Mouse (Mus musculus): ENCODE measurements around the gene Kif2c.

The Kif2c gene

DNA sequence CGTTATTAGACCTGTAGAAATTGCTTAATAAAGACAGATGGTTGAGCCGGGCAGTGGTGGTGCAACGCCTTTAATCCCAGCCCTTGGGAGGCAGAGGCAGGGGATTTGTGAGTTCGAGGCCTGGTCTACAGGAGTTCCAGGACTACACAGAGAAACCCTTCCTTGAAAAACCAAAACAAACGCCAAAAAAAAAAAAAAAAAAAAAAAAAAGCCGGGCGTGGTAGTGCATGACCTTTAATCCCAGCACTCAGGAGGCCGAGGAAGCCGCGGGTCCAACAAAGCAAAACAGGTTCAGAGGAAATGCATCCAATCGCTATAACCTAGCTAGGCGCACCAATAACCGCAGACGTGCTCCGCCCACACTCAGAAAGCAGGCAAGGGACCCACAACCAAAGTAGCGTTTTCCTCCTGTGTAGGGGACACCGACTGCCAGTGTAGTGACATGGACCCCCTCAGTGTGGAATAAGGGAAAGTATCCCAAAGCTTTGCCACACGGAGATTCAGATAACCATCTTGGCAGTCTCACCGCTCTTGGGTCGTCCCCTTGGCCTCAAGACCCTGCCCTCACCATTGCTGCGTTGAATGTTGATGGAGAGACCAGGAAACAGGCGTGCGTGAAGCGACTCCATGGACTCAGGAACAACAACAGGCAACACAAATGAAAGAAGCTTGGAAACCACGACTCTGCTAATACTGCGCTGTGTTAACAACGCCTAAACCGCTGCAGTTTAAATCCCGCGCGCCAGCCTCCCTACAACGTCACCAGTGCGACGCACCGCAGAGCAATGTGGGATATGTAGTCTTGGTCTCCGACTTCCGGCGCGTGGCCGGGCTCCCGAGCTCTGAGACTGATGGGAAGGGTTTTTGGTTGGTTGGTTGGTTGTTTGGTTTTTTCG lies at the start of gene Kif2c:
Gene Kif2c, minus strand, starts transcription at position 777 of the 896 bp plus-strand sequence.
- peak; percentile 94 for DNase-seq (ENCODE audit: low spot score)

DNA sequence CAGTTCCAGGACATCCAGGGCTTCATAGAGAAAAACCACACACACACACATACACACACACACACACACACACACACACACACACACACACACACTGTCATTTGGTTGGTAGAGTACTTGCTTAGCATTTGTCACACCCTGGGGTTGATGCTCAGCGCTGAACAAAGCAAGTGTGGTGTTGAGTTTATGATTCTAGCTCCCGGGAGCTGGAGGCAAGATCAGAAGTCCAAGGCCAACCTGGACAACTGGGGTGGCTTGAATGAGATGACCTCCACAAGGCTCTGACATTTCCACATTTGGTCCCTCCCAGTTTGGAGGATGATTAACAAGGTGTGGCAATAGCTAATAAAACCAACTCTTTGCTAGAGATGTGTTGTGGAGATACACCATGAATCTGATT lies 48.8 kb upstream of the Kif2c start:
- no peak for DNase-seq (ENCODE audit: low spot score)

DNA sequence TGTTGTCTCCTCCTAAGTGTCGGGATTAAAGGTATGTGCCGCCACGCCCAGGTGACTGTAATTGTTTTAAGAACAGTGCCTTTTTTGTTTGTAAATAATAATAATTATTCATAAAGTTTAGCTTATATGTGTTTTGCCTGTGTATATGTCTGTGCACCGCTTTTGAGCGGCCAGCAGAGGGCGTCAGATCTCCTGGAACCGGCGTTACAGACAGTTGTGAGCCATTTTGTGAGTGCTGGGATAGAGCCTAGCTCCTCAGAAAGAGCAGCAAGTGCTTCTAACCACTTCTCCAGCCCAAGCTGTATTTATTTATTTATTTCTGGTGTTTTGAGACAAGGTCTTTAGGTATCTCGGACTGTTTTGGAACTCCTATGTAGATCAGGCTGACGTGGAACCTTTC lies 47.9 kb upstream of the Kif2c start:
- DNase-seq (ENCODE audit: low spot score) = no peak

DNA sequence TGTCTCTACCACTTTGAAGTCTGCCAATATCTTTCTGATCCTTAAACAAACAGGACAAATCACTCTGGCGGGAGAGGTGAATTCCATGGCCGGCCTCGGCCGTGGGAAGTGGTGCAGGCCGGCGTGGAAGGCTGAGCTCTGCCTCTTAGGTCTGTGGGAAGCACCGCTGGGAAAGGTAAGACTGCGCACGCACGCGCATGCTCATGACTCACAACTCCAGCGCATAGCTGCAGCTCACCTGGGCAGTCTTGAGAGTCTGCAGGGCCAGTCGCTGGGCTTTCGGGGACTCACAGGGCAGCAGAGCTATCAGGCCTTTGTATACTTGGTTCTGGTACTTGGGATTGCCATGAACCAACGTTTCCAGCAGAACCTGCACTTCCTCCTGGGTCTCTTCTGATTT lies 47.2 kb upstream of the Kif2c start:
- DNase-seq (ENCODE audit: low spot score) = no peak

DNA sequence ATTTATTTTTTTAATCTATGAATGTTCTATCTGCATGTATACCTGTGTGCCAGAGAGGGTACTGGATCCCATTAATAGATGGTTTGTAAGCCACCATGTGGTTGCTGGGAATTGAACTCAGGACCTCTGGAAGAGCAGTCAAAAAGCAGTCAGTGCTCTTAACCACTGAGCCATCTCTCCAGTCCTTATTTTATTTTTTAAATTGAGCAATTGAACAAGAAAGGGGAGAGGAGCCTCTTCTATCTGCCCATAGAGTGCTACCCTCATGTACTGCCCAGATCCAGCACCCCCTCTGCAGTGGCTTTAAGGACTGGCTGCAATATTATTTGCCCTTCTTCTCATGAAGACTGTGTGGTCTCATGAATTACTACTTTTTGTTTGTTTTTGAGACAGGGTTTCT lies 42.8 kb upstream of the Kif2c start:
- no peak for DNase-seq (ENCODE audit: low spot score)

DNA sequence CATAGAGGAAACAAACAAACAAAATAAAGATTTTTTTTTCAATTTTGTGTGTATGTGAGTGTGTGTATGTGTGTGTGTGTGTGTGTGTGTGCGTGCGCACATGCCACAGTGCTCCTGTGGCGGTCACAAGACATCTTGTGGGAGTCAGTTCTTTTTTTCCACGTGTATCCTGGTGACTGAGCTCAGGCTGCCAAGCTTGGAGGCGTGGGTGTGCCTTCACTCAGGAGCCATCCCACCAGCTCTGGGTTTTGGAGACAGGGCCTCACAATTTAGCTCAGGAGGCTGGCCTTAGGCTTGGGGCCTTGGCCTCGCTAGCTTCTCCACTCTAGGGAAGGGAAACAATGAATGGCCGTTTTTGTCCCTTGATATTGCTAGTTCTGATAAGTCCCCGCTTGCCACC lies 41.7 kb upstream of the Kif2c start:
- DNase-seq (ENCODE audit: low spot score) = no peak

DNA sequence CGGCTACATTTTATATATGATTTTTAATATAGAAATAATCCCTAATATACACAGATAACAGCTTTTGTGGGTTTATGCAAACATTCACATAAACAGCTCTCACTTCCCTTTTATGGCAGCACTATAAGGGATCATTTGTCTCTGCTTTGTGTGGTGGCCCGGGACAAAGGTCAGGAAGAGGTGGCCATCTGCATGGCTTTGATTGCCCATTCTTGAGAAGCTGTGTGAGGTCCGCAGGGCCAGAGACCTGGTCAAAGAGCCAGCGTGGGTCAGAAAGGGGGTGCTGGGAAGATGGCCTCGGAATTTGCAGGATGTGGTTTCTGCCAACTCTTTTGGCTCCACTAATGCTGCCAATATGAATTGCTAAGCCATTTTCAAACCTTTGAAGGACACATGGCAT lies 40.6 kb upstream of the Kif2c start:
- DNase-seq (ENCODE audit: low spot score) = no peak

DNA sequence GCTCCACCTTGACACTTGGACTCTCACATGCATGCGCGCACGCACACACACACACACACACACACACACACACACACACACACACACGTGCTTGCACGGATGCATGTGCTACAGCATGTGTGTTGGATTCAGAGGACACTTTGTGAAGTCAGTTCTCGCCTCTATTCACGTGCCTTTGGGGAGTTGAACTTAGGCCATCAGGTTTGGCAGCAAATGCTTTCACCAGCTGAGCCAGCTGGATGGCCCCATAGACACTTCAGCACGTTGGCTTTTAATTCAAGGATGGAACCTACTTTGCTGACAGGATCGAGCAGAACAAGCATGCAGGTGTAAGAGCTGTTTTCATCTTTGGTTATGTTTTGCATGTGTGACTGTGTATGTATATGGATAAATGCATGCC lies 39.4 kb upstream of the Kif2c start:
- DNase-seq (ENCODE audit: low spot score) = no peak

DNA sequence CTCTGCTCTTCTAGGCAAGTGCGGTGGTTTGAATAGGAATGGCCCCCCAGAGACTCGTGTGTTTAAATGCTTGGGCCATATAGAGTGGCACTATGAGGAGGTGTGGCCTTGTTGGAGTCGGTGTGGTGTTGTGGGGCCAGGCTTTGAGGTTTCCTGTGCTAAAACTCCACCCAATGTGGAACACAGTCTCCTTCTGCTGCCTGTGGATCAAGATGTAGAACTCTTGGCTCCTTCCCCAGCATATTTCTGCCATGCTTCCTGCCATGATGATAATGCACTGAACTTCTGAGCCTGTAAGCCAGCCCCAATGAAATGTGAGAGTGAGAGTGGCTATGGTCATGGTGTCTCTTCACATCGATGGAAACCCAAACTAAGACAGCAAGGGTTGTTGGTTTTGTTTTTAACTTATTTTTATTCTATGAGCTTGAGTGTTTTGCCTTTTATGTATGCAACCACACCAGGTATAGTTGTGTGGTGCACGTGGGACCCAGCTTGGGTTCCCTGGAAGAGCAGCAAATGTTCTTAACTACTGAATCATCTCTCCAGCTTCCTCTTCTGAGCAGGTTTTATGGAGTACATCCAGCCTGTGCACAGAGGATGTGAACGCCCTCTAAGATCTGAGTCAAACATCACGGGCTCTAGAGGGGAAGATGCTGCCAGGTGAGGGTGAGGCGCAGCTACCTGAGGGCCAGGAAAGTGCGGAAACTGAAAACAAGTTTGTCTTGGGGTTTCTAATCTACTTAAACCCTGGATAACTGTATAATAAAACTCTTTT lies 38.5 kb upstream of the Kif2c start:
- no peak for DNase-seq (ENCODE audit: low spot score)

DNA sequence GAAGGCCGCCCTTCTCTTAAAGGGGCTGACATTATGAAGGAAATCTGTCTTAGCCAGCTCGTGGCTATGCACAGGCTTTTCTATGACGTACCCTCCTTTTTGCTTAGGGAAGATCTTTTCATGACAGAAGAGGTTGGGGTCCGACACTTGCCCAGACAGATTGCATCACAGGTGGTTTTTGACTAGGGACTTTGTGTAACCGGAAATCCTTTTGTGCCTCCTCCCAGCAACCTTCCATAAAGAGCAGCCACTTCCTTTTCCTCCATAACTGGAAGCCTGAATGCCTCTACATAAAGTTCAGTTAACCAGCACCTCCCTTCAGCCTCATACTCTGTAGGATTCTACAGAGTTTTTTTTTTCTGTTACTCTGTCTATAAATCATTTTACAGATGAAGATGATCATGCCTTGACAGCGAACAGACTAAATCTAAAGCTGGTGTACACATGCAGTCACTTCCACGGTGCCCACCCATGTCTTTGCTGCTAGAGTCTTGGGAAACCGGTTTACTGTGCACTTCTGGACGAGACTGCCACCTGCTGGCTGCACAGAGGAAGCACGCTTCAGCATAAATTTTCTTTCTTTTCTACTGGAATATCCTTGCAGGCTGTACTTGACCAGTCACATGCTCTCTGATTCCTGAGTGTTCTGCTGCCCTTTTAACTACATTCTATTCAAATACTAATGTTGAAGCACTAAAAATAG lies 36.2 kb upstream of the Kif2c start:
- DNase-seq (ENCODE audit: low spot score) = no peak

DNA sequence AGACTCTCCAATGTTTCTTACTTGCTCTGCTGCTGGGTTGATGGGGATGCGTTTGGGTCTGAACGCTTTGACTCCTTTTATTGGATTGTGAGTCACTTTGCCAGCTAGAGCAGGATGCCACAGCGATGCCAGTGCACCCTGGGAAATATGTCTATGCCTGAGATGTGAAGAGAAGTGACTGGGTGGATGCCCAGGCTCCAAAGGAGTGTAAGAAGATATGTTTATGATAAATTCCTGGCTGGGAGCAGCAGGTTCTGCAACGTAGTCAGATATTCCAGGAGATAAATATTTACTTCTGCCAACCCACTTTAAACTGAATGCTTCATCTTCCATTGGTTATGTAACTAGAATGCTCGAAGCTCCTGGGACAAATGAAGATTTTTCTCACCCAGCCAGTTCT lies 34.6 kb upstream of the Kif2c start:
- DNase-seq (ENCODE audit: low spot score) = no peak

DNA sequence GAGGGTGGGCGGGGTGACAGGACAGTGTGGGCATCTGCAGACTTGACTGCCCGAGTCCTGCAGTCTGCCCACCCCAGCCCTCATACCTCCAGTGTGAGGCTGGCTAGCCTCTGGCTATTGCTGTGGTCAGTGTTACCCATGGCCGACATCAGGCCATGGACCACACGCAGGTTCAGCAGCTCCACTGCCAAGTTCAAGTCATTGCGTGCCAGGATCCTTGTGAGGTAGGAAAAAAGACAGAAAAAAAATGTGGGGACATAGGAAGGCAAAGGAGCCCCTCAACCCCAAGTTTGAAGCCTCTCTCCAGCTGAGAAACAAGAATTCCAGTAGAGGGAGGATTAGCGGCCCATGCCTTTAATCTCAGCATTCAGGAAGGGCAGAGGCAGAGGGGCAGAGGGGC lies 31.8 kb upstream of the Kif2c start:
- no peak for DNase-seq (ENCODE audit: low spot score)

DNA sequence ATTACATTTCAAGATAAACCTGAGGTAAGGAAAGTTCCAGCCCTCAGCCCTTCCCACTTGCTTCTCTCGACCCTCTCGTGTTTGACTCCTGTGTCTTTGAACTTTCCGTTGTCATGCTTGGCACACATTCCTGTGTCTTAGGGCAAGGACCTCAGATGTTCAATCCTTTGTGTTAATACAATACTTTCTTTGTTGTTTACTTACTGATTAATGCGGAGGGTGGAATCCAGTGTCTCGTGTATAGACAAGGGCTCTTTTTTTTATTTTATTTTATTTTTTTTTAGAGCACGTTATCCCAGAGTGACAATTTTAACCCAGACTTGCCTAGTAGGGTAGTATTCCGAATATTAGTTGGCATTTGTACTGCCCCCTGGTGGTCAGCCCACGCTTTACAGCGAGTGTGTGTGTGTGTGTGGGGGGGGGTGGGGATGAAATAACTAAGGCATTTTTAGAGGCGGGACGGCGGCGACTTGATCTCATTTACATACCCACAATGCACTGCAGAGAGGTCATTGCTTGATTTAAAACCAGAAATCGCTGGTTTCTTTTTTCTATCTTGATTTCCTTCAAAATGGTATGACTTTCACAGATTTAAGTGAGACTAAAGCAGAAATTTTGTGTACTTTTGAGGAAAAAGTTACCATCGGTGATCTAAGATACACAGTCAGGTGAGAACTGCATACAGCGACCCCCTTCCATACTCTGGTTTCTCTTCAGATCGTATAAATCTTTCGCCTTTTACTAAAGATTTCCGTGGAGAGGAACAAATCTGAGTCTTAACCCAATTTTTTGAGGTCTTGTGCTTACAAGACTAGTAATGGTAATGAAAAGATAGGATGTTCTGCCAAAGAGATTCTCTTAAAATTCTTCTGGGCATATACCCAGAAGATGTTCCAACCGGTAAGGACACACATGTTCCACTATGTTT lies 28.0 kb upstream of the Kif2c start:
- peak; percentile 72 for DNase-seq (ENCODE audit: low spot score)

DNA sequence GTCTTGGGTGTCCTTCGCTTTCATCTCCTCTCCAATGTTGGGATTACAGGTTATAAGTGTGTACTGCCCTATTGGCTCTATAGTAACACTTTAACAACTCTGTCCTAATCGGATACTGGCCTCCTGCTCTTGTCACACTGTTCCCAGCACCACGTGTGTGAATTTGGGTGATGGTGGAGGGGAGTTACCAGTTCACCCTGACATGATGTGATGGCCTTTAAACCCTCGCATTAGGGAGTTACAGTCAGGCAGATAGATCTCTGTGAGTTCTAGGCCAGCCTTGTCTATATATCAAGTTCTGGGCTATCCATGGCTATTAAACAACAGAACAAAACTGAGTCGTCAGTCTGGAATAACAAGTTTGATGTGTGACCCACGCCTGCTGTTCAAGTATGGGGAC lies 27.2 kb upstream of the Kif2c start:
- DNase-seq (ENCODE audit: low spot score) = no peak

DNA sequence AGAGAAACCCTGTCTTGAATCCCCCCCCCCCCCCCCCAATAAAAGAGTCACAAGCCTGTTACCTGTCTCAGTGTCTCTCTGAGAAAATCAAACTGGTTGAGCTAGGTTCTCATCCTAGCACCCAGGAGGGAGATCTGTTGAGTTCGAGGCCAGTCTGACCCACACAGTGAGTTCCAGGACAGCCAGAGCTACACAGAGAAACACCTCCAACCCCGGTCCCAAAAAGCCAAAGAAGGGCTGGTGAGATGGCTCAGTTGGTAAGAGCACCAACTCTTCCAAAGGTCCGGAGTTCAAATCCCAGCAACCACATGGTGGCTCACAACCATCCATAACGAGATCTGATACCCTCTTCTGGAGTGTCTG lies 20.5 kb upstream of the Kif2c start:
- no peak for DNase-seq (ENCODE audit: low spot score)

DNA sequence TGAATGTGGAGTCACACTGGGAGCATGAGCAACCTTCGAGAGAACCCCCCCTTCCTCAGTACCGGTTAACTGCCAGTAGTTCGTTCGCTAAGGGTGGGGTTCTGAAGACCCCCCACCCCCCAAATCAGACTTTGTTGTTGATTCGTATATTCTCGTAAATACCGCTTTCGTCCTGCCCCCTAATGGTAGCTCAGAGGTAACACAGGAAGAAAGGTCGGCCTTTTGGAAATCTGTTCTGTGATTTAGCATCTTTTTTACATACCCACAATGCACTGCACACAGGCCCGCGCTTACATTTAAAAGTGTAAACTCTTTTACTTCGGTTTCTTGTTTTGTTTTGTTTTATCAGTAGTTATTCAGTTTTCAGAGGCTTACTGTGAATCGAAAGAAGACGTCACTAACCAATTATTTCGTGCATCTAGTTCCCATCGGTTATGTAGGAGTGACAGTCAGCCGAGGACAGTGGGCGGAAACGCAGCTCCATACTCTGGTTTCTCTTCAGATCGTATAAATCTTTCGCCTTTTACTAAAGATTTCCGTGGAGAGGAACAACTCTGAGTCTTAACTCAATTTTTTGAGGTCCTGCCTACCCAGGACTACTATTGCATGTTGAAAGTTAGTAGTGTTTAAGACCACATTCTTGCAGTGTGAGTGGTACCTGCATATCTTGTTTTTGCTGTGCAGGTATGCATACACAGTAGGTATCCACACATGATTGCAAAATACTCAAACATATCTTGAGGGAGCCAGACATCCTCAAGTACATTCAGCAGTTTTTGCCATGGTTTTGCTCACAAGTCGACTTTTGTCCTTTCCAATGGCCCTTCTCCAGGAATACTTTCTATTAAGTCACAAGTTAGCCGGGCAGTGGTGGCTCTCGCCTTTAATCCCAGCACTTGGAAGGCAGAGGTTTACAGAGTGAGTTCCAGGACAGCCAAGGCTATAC lies 19.9 kb upstream of the Kif2c start:
- peak; percentile 41 for DNase-seq (ENCODE audit: low spot score)

DNA sequence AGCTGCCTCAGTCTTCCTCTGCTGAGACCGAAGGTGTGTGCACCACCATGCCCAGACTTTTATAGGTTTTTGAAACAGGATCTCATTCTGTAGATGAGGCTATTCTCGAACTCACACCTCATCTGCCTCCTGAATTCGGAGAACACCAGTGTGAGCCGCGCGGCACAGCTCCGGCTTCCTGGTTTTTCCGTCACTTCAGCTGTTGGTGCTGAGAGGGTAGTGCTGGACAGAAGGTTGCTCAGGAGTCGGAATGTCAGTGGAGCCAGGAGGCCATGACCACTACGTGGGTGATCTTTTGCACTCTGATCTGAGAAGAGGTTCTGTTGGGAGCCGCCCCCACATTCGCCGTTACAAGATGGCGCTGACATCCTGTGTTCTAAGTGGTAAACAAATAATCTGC lies 9.4 kb upstream of the Kif2c start:
- DNase-seq (ENCODE audit: low spot score) = no peak

DNA sequence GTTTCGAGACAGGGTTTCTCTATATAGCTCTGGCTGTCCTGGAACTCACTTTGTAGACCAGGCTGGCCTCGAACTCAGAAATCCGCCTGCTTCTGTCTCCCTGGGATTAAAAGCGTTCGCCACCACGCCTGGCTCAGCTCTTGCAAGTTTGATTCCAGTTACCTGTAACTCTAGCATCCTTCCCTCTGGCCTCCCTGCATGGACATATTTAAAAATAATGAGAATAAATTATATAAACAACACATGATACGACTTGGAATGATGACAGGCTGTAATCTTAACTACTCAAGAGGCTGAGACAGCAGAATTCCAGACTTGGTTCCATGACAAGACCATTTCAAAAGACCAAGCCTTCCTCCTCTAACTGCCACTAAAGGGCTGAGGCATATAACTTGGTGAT lies 8.2 kb upstream of the Kif2c start:
- no peak for DNase-seq (ENCODE audit: low spot score)

DNA sequence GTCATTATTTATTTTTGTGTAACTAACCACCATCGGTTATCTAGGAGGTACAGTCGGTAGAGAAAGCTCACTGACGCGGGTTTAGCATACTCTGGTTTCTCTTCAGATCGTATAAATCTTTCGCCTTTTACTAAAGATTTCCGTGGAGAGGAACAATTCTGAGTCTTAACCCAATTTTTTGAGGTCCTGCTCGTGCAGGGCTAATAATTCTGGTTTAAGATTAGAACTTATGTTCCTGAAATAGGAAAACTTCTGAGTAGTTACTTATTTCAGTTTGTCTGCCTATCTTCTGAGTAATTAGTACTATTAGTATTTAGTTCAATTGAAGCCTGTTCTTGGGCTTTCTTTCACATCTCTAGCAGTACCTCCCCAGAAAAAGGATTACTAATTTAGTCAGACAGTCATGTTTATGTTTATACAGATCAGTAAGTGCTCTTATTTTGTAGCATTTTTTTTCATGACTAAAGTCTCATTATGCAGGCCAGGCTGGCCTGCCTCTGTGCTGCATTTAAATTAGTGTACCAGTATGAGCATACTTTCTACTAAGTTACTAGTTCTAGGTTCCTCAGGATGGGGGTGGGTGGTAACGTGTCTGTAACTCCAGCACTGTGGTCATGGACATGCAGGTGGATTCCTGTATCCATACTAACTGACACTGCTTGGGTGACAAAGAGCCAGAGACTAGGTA lies 7.6 kb upstream of the Kif2c start:
- peak; percentile 43 for DNase-seq (ENCODE audit: low spot score)

DNA sequence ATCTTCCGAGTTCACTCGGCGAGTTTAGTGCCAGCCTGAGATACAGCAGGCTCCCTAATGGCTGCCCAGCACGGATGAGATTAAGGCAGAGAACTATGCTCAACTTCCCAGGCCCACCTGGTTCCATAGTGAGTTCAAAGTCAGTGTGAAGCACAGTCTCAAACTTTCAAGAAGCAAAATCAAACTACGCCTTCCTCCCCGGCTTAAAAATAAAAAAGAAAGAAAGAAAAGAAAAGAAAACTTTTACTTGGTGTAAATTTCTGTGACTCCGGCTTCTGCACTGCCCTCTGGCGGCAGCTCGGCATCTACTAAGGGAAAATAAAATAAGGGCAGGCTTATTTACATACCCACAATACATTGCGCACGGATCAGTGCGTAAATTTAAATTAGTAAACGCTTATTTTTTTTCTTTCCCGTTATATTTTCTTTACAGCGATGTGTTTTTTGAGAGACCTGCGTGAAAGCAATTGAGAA lies 7.0 kb upstream of the Kif2c start:
- peak; percentile 82 for DNase-seq (ENCODE audit: low spot score)

All from ovary, postnatal 14 days (tissue).